Mouse (Mus musculus) lung, embryonic 16.5 days (tissue): ENCODE results near the gene 4930469K13Rik. TPM values are rescaled to one million over a fixed set of nuclear protein-coding genes. Genes with fewer than 3 reads are reported as not detected.
A peak's percentile ranks its signal among the peaks of the same experiment; 100 is the strongest.

Source experiments
- ATAC-seq: fragments of 200-750 bp; cut with Nextera tagmentation; 2 replicates; pipeline ENCODE4 v1.8.0; 2017; ENCODE audit warnings: low read depth, mild to moderate bottlenecking, moderate library complexity
- H3K27ac ChIP-seq: fragments of 300-500 bp; sonication (generic); 2 replicates; pipeline ENCODE4 v1.5.1; 2014; ENCODE audit warnings: mild to moderate bottlenecking, control low read depth, low read length
- H3K27me3 ChIP-seq: fragments of 300-500 bp; sonication (generic); 2 replicates; pipeline ENCODE4 v1.6.1; 2014; ENCODE audit warnings: low read depth, low read length, mixed read lengths; ENCODE audit not compliant: control insufficient read depth, insufficient read depth
- H3K36me3 ChIP-seq: fragments of 300-500 bp; sonication (generic); 2 replicates; pipeline ENCODE4 v1.6.1; 2014; ENCODE audit warnings: low read length; ENCODE audit not compliant: control insufficient read depth, insufficient read depth
- H3K4me1 ChIP-seq: fragments of 300-500 bp; sonication (generic); replicated peaks from 2 replicates; pipeline ENCODE4 v1.6.1; 2014; ENCODE audit warnings: low read length, mixed read lengths; ENCODE audit not compliant: control insufficient read depth, insufficient read depth
- H3K4me2 ChIP-seq: fragments of 300-500 bp; sonication (generic); 2 replicates; pipeline ENCODE4 v1.6.1; 2014; ENCODE audit warnings: low read depth, low read length, control low read depth
- H3K4me3 ChIP-seq: fragments of 300-500 bp; sonication (generic); 2 replicates; pipeline ENCODE4 v1.5.1; 2014; ENCODE audit warnings: mild to moderate bottlenecking, low read length, control low read depth
- H3K9ac ChIP-seq: fragments of 300-500 bp; sonication (generic); 2 replicates; pipeline ENCODE4 v1.6.1; 2014; ENCODE audit warnings: low read length, control low read depth
- H3K9me3 ChIP-seq: fragments of 300-500 bp; sonication (generic); 2 replicates; pipeline ENCODE4 v1.6.1; 2016; ENCODE audit warnings: low read length; ENCODE audit not compliant: control insufficient read depth
- WGBS: fragments of 180-500 bp; shearing (Covaris S2); extraction: QIAGEN DNeasy Blood & Tissue Kit; methylation state at CpG from one replicate; pipeline ENCODE4 v1.1.7; 2014; 5-methylcytosine and 5-hydroxymethylcytosine counted together
- polyA plus RNA-seq: library from polyadenylated mRNA; unstranded; fragments of >200 nt; fragmentation: Nextera tagmentation; extraction: Ambion mirVana; gene quantifications from 2 replicates; pipeline ENCODE4 v1.2.1, GENCODE M21; 2015

Gene 4930469K13Rik
- polyA plus RNA-seq, 1 experiment from 2014 or later: not detected

GRCm38 (mm10) chr11:34086164-34086751, 12.1 kb downstream of the 4930469K13Rik start:
- no peaks in the 10 kb centered on the region for H3K9me3 ChIP-seq
- H3K36me3 ChIP-seq: no peaks in the 10 kb centered on the region
- no peak overlapping the region for H3K27ac ChIP-seq
- no peak overlapping the region for H3K9ac ChIP-seq
- H3K4me3 ChIP-seq: no peak overlapping the region
- no peak for ATAC-seq
- 58% methylated on average over 8 of the region's 8 CpGs for WGBS
- no peaks in the 10 kb centered on the region for H3K27me3 ChIP-seq
- H3K4me2 ChIP-seq: no peak overlapping the region
- no peaks in the 10 kb centered on the region for H3K4me1 ChIP-seq

- Histone ChIP-seq H3K4me2 (no peak overlapping the region), H3K36me3 (no peaks in the 10 kb centered on the region), H3K9me3 (no peaks in the 10 kb centered on the region), H3K9ac (no peak overlapping the region), H3K4me3 (no peak overlapping the region), H3K27me3 (no peaks in the 10 kb centered on the region), H3K4me1 (no peaks in the 10 kb centered on the region), H3K27ac (no peak overlapping the region)
- ATAC-seq: no peak
- 33% methylated on average over 2 of the region's 2 CpGs for WGBS
Observed at GRCm38 (mm10) chr11:34084639-34085038, 13.7 kb downstream of the 4930469K13Rik start.

- H3K36me3 ChIP-seq: no peaks in the 10 kb centered on the region
- ATAC-seq: no peak
- no peak overlapping the region for H3K27ac ChIP-seq
- H3K9me3 ChIP-seq: no peaks in the 10 kb centered on the region
- no peaks in the 10 kb centered on the region for H3K4me1 ChIP-seq
- no peaks in the 10 kb centered on the region for H3K27me3 ChIP-seq
- WGBS: 70% methylated on average over 7 of the region's 7 CpGs
- no peak overlapping the region for H3K9ac ChIP-seq
- H3K4me3 ChIP-seq: no peak overlapping the region
- no peak overlapping the region for H3K4me2 ChIP-seq
Observed at GRCm38 (mm10) chr11:34083795-34084194, 14.6 kb downstream of the 4930469K13Rik start.

- H3K36me3 ChIP-seq: no peaks in the 10 kb centered on the region
- no peaks in the 10 kb centered on the region for H3K4me1 ChIP-seq
- WGBS: 54% methylated on average over 6 of the region's 6 CpGs
- H3K4me3 ChIP-seq: no peak overlapping the region
- no peak for ATAC-seq
- no peak overlapping the region for H3K4me2 ChIP-seq
- H3K9ac ChIP-seq: no peak overlapping the region
- H3K27me3 ChIP-seq: no peaks in the 10 kb centered on the region
- H3K9me3 ChIP-seq: no peaks in the 10 kb centered on the region
- H3K27ac ChIP-seq: no peak overlapping the region
Observed at GRCm38 (mm10) chr11:34079542-34080464, 18.6 kb downstream of the 4930469K13Rik start.

- H3K36me3 ChIP-seq: no peaks in the 10 kb centered on the region
- H3K27ac ChIP-seq: no peak overlapping the region
- H3K9me3 ChIP-seq: no peaks in the 10 kb centered on the region
- no peak overlapping the region for H3K9ac ChIP-seq
- H3K4me2 ChIP-seq: no peak overlapping the region
- no peak for ATAC-seq
- no peaks in the 10 kb centered on the region for H3K27me3 ChIP-seq
- WGBS: 75% methylated on average over 7 of the region's 7 CpGs
- no peaks in the 10 kb centered on the region; the same call in 1 of the 2 replicates for H3K4me1 ChIP-seq
- H3K4me3 ChIP-seq: no peak overlapping the region
Observed at GRCm38 (mm10) chr11:34078581-34078980, 19.8 kb downstream of the 4930469K13Rik start.

- H3K36me3 ChIP-seq: no peaks in the 10 kb centered on the region
- ATAC-seq: no peak
- no peak overlapping the region for H3K4me2 ChIP-seq
- H3K4me3 ChIP-seq: no peak overlapping the region
- H3K27ac ChIP-seq: no peak overlapping the region
- H3K9me3 ChIP-seq: no peaks in the 10 kb centered on the region
- 60% methylated on average over 2 of the region's 2 CpGs for WGBS
- no peaks in the 10 kb centered on the region; the same call in 1 of the 2 replicates for H3K4me1 ChIP-seq
- H3K27me3 ChIP-seq: no peaks in the 10 kb centered on the region
- no peak overlapping the region for H3K9ac ChIP-seq
Observed at GRCm38 (mm10) chr11:34077870-34078269, 20.5 kb downstream of the 4930469K13Rik start.

GRCm38 (mm10) chr11:34073776-34074175, 24.6 kb downstream of the 4930469K13Rik start:
- Histone ChIP-seq H3K4me3 (no peak overlapping the region), H3K4me2 (0 out of 2 replicates have a peak overlapping the region, but pooled peaks have one; percentile 21)
- ATAC-seq: 0 out of 2 replicates have a peak, but pooled peaks have one; percentile 24

GRCm38 (mm10) chr11:34072309-34072708, 26.0 kb downstream of the 4930469K13Rik start:
- Histone ChIP-seq H3K4me1 (peaks cover 4% of the 10 kb centered on the region; the same call in 1 of the 2 replicates), H3K4me2 (no peak overlapping the region), H3K9ac (no peak overlapping the region), H3K4me3 (no peak overlapping the region), H3K36me3 (no peaks in the 10 kb centered on the region), H3K27me3 (no peaks in the 10 kb centered on the region), H3K9me3 (no peaks in the 10 kb centered on the region), H3K27ac (no peak overlapping the region)
- peak; percentile 81 for ATAC-seq
- 46% methylated on average over 4 of the region's 4 CpGs for WGBS

More at GRCm38 (mm10) chr11:34073776-34074175, 24.6 kb downstream of the 4930469K13Rik start:
- Histone ChIP-seq H3K27ac (no peak overlapping the region), H3K9me3 (no peaks in the 10 kb centered on the region), H3K27me3 (no peaks in the 10 kb centered on the region), H3K4me1 (peaks cover 4% of the 10 kb centered on the region; the same call in 1 of the 2 replicates), H3K36me3 (no peaks in the 10 kb centered on the region), H3K9ac (no peak overlapping the region)
- 12% methylated on average over 15 of the region's 15 CpGs for WGBS

- H3K4me2 ChIP-seq: no peak overlapping the region
- H3K4me3 ChIP-seq: no peak overlapping the region
- H3K9ac ChIP-seq: no peak overlapping the region
- H3K36me3 ChIP-seq: no peaks in the 10 kb centered on the region
- H3K9me3 ChIP-seq: no peaks in the 10 kb centered on the region
- peaks cover 4% of the 10 kb centered on the region; the same call in 1 of the 2 replicates for H3K4me1 ChIP-seq
- ATAC-seq: no peak
- H3K27me3 ChIP-seq: no peaks in the 10 kb centered on the region
- H3K27ac ChIP-seq: no peak overlapping the region
Observed at GRCm38 (mm10) chr11:34070596-34070995, 27.8 kb downstream of the 4930469K13Rik start.
